Mouse (Mus musculus) CH12.LX (cell line): ENCODE results near the gene B230104I21Rik.

ENCODE experiments used
- CTCF ChIP-seq, 2 experiments: IDR thresholded peaks in 1 of 2; conservative IDR thresholded peaks in 1 of 2; 2 replicates each; pipeline ENCODE4 v1.5.1; 2011 to 2012; ENCODE audit warnings: low read depth in 2 of 2, low read length in 2 of 2, improper control_type of control experiment in 1 of 2, inconsistent platforms in 1 of 2, mild to moderate bottlenecking in 1 of 2, moderate library complexity in 1 of 2
- E2F4 ChIP-seq: IDR thresholded peaks from 2 replicates; pipeline ENCODE4 v1.6.1; 2011; ENCODE audit warnings: low read depth, low read length, improper control_type of control experiment; ENCODE audit not compliant: insufficient replicate concordance
- EP300 ChIP-seq: IDR thresholded peaks from 2 replicates; pipeline ENCODE4 v1.6.1; 2011; ENCODE audit warnings: low read length, improper control_type of control experiment
- HCFC1 ChIP-seq: IDR thresholded peaks from 2 replicates; pipeline ENCODE4 v1.6.1; 2012; ENCODE audit warnings: low read depth, mild to moderate bottlenecking, inconsistent platforms, low read length, improper control_type of control experiment
- KAT2A ChIP-seq: IDR thresholded peaks from 2 replicates; pipeline ENCODE4 v1.6.1; 2012; ENCODE audit warnings: low read length, improper control_type of control experiment, inconsistent platforms; ENCODE audit not compliant: insufficient replicate concordance
- ZC3H11A ChIP-seq: IDR thresholded peaks from 2 replicates; pipeline ENCODE4 v1.6.1; 2012; ENCODE audit warnings: low read depth, mild to moderate bottlenecking, inconsistent platforms, low read length, improper control_type of control experiment
- ZNF384 ChIP-seq: IDR thresholded peaks from 2 replicates; pipeline ENCODE4 v1.6.1; 2012; ENCODE audit warnings: low read depth, low read length, improper control_type of control experiment, inconsistent platforms

DNA sequence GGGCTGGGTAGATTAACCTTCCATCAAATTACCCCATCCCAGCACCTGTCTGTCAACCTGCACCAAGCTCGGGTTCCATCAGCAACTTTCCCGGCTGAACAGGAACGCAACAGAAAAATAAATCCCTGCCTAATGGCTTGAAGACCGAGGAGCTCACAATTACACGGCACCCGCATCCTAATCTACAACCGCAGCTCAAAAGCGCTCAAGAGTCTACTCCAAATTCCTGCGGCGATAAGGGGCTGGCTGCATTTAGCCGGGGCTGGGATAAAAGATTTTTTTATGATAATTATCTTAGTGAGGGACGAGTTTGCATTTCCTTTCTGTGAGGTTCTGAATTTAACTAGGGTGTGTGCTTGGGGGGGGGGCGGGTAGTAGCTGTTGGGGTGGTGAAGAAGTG, 16.3 kb downstream of the B230104I21Rik start:
- no peak for TF ChIP-seq ZNF384
- no peak for TF ChIP-seq ZC3H11A
- no peak for TF ChIP-seq CTCF (conservative IDR thresholded peaks at IDR 0.05 in 1 of 2, IDR thresholded peaks at IDR 0.05 in 1 of 2; ENCODE audit: low read depth in 2 of 2, low read length in 2 of 2)
- TF ChIP-seq E2F4: no peak
- no peak for TF ChIP-seq EP300
- no peak for TF ChIP-seq KAT2A
- TF ChIP-seq HCFC1: no peak
